Comparison of ENCODE assay signal across 12 mouse cellular contexts in the genomic region with DNA sequence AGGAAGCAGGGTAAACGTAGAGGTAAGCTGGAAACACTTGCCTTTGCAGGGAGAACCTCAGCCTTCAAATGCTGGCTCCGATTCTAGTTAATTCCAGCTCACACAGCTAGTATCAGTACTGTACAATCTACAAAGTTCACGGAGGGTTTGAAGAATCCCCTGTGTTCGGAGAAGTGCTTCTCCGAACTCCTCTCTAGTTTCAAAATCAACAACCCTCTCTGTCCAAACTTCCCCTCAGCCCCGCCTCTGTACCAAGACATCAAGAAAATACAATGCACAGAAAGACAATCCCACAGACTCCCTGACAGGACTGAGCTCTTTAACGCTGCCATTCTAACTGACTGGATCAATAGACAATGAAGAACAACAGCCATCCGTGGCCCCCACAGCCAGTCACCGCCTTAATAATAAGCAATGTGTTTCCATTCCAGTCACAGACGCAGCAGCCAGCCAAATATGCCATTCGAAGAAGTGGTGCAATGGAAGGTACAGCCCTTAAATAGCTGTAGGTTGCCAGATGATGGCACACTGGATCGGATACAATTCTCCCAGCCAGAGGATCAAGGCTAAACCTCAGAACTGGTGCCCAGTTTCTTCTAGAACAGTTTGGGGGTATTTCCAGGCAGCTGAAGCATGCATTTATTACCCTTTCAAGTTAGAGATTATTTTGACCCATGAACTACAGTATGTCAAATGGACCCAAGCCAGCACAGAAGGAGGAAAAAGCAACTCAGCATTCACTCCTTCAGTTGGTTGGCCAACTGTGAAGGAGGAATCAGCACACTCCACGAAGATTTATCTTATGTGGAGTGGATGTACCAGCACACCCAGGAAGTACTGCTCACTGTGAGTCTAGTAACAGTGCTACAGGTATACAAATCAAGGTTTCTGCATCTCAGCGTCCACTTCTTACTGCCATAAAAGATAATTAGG.
A peak's percentile ranks its signal among the peaks of the same experiment; 100 is the strongest.
DNase-seq lines count a peak whose midpoint lies in the region; ATAC-seq and TF ChIP-seq lines count a peak whose summit lies in the region.
"Had no signal": no experiment of that assay in that cellular context is flagged by ENCODE, and none has a peak within 500 bp of the region (broad histone marks: within the 10 kb centered on the region; RNA-seq: fewer than 3 reads in every experiment).

No protein-coding gene starts in this region.

- 51% methylated on average over 14 of the region's 14 CpGs for WGBS in embryonic facial prominence, embryonic 13.5 days
- 57% methylated on average over 14 of the region's 14 CpGs for WGBS in embryonic facial prominence, embryonic 10.5 days
- WGBS in lung, postnatal 0 days = 46% methylated on average over 14 of the region's 14 CpGs
- WGBS in kidney, adult 2 months = 31% methylated on average over 14 of the region's 14 CpGs
- 23% methylated on average over 14 of the region's 14 CpGs for WGBS in midbrain, embryonic 14.5 days

- no peak for ATAC-seq in embryonic facial prominence, embryonic 13.5 days (ENCODE audit: insufficient number of reproducible peaks, insufficient read depth, low FRiP score, low TSS enrichment, low read depth)
- ATAC-seq in lung, postnatal 0 days = no peak
- ATAC-seq in midbrain, embryonic 14.5 days (ENCODE audit: low FRiP score, low TSS enrichment) = no peak

- no peak for DNase-seq in embryonic facial prominence, embryonic 10.5 days (ENCODE audit: low spot score)
- no peak for DNase-seq in lung, postnatal 0 days (ENCODE audit: low spot score)
- no peak for DNase-seq in lung, postnatal 36 days
- peak; percentile 76 for DNase-seq in kidney, adult 2 months
- no peak for DNase-seq in midbrain, embryonic 14.5 days
- no peak for DNase-seq in thymus, postnatal 4 days
- DNase-seq in spleen, postnatal 10 days (ENCODE audit: low spot score in 2 of 2) = no peak
- DNase-seq: cerebellum, adult 11 months; layer of hippocampus, postnatal 36 days; right cerebral cortex, postnatal 4 days had no signal

- no peaks in the 10 kb centered on the region for H3K36me3 ChIP-seq in embryonic facial prominence, embryonic 13.5 days
- H3K36me3 ChIP-seq in embryonic facial prominence, embryonic 10.5 days (replicated peaks) = no peaks in the 10 kb centered on the region
- H3K36me3 ChIP-seq in lung, postnatal 0 days (ENCODE audit: insufficient read depth, low read length) = no peaks in the 10 kb centered on the region
- no peaks in the 10 kb centered on the region for H3K36me3 ChIP-seq in kidney, adult 2 months (ENCODE audit: control insufficient read depth, insufficient read depth, low read length)
- no peaks in the 10 kb centered on the region for H3K36me3 ChIP-seq in midbrain, embryonic 14.5 days (ENCODE audit: control insufficient read depth, insufficient read depth, low read length)

- peak overlapping the region; percentile 9; the same call in 1 of the 2 replicates for H3K4me2 ChIP-seq in embryonic facial prominence, embryonic 13.5 days
- peak overlapping the region; percentile 27 for H3K4me2 ChIP-seq in lung, postnatal 0 days (replicated peaks; ENCODE audit: low read depth, low read length)
- 0 out of 2 replicates have a peak overlapping the region, but pooled peaks have one; percentile 8 for H3K4me2 ChIP-seq in midbrain, embryonic 14.5 days (ENCODE audit: low read length)
- H3K4me2 ChIP-seq: liver, embryonic 11.5 days had no signal

- H3K4me3 ChIP-seq in embryonic facial prominence, embryonic 13.5 days = no peak overlapping the region
- H3K4me3 ChIP-seq in embryonic facial prominence, embryonic 10.5 days = no peak overlapping the region
- H3K4me3 ChIP-seq in lung, postnatal 0 days (ENCODE audit: low read depth, low read length) = no peak overlapping the region
- H3K4me3 ChIP-seq in kidney, adult 2 months (ENCODE audit: insufficient read depth, low read depth, low read length) = no peak overlapping the region
- H3K4me3 ChIP-seq in midbrain, embryonic 14.5 days (replicated peaks; ENCODE audit: low read depth, low read length) = no peak overlapping the region

- TF ChIP-seq POLR2A in kidney, adult 2 months (IDR thresholded peaks at IDR 0.05; ENCODE audit: low read depth, low read length) = no peak

- peaks cover 28% of the 10 kb centered on the region for H3K4me1 ChIP-seq in embryonic facial prominence, embryonic 13.5 days
- H3K4me1 ChIP-seq in embryonic facial prominence, embryonic 10.5 days = peaks cover 48% of the 10 kb centered on the region
- peaks cover 6% of the 10 kb centered on the region; the same call in 1 of the 2 replicates for H3K4me1 ChIP-seq in lung, postnatal 0 days (ENCODE audit: insufficient read depth, low read depth, low read length)
- H3K4me1 ChIP-seq in kidney, adult 2 months (ENCODE audit: control insufficient read depth, insufficient read depth, low read length) = peaks cover 8% of the 10 kb centered on the region; the same call in 1 of the 2 replicates
- peaks cover 23% of the 10 kb centered on the region for H3K4me1 ChIP-seq in midbrain, embryonic 14.5 days (ENCODE audit: control insufficient read depth, insufficient read depth, low read length)

- no peak for TF ChIP-seq CTCF in lung, postnatal 0 days (IDR thresholded peaks at IDR 0.05)
- no peak for TF ChIP-seq CTCF in kidney, adult 2 months (conservative IDR thresholded peaks at IDR 0.05; ENCODE audit: insufficient read depth, insufficient read length, low read depth, low read length)

- H3K27ac ChIP-seq in embryonic facial prominence, embryonic 13.5 days = peak overlapping the region; percentile 39
- H3K27ac ChIP-seq in embryonic facial prominence, embryonic 10.5 days (replicated peaks) = no peak overlapping the region
- no peak overlapping the region for H3K27ac ChIP-seq in lung, postnatal 0 days (ENCODE audit: low read length)
- no peak overlapping the region for H3K27ac ChIP-seq in kidney, adult 2 months (ENCODE audit: insufficient read depth, low read depth, low read length)
- H3K27ac ChIP-seq in midbrain, embryonic 14.5 days (replicated peaks; ENCODE audit: low read depth, low read length) = no peak overlapping the region

- no peak for TF ChIP-seq EP300 in lung, postnatal 0 days (IDR thresholded peaks at IDR 0.05)

- H3K9ac ChIP-seq in embryonic facial prominence, embryonic 13.5 days = no peak overlapping the region
- H3K9ac ChIP-seq in lung, postnatal 0 days (replicated peaks; ENCODE audit: low read depth) = no peak overlapping the region
- no peak overlapping the region for H3K9ac ChIP-seq in midbrain, embryonic 14.5 days (replicated peaks; ENCODE audit: low read length)

- H3K9me3 ChIP-seq in embryonic facial prominence, embryonic 13.5 days = no peaks in the 10 kb centered on the region
- no peaks in the 10 kb centered on the region for H3K9me3 ChIP-seq in embryonic facial prominence, embryonic 10.5 days
- no peaks in the 10 kb centered on the region for H3K9me3 ChIP-seq in lung, postnatal 0 days (ENCODE audit: low read length)
- H3K9me3 ChIP-seq in midbrain, embryonic 14.5 days (ENCODE audit: control insufficient read depth, low read length) = no peaks in the 10 kb centered on the region

- H3K27me3 ChIP-seq in embryonic facial prominence, embryonic 13.5 days = no peaks in the 10 kb centered on the region
- no peaks in the 10 kb centered on the region for H3K27me3 ChIP-seq in embryonic facial prominence, embryonic 10.5 days (replicated peaks; ENCODE audit: low read depth, poor library complexity, severe bottlenecking)
- H3K27me3 ChIP-seq in lung, postnatal 0 days (replicated peaks; ENCODE audit: insufficient read depth, low read length) = no peaks in the 10 kb centered on the region
- H3K27me3 ChIP-seq in kidney, adult 2 months (replicated peaks; ENCODE audit: control insufficient read depth, insufficient read depth, low read length) = no peaks in the 10 kb centered on the region; the same call in 1 of the 2 replicates
- no peaks in the 10 kb centered on the region for H3K27me3 ChIP-seq in midbrain, embryonic 14.5 days (ENCODE audit: control insufficient read depth, insufficient read depth, low read length)
